In genomic region chr14:29978254-29979204, GRCm38 (mm10) we compare ENCODE assay signal across 8 mouse cellular contexts. TPM values are rescaled to one million over a fixed set of nuclear protein-coding genes. Genes with fewer than 3 reads are reported as not detected.
DNase-seq lines count a peak whose midpoint lies in the region; ATAC-seq and TF ChIP-seq lines count a peak whose summit lies in the region.

Gene Actr8 (plus strand): TSS chr14:29978337.

- whole genome bisulfite sequencing in bone marrow, adult 2 months = under 1% methylated on average over 44 of the region's 44 CpGs
- 1% methylated on average over 44 of the region's 44 CpGs for whole genome bisulfite sequencing in embryonic facial prominence, embryonic 15.5 days
- WGBS in kidney, embryonic 14.5 days = 3% methylated on average over 38 of the region's 44 CpGs
- WGBS in limb, embryonic 15.5 days = 1% methylated on average over 43 of the region's 44 CpGs

- peak within 1 kb of the TSS; percentile 71 for H3K4me2 ChIP-seq in embryonic facial prominence, embryonic 15.5 days (replicated peaks)
- H3K4me2 ChIP-seq in kidney, embryonic 14.5 days (replicated peaks; ENCODE audit: low read depth, low read length) = peak within 1 kb of the TSS; percentile 83
- H3K4me2 ChIP-seq in limb, embryonic 15.5 days = peak within 1 kb of the TSS; percentile 68

- peak; percentile 95 for ATAC-seq in embryonic facial prominence, embryonic 15.5 days (ENCODE audit: insufficient number of reproducible peaks, low FRiP score, low TSS enrichment, low read depth)
- peak; percentile 99 for ATAC-seq in kidney, embryonic 14.5 days (ENCODE audit: low FRiP score, low TSS enrichment)
- ATAC-seq in limb, embryonic 15.5 days (ENCODE audit: insufficient number of reproducible peaks, low FRiP score, low TSS enrichment, low read depth) = peak; percentile 94

- peak; percentile 95 for DNase-seq in 416B (ENCODE audit: low read depth)
- DNase-seq in heart, adult 9 months (ENCODE audit: low spot score in 2 of 2) = peak; percentile 92 to 94
- DNase-seq in monocyte, adult 2 months (ENCODE audit: low read depth in 1 of 2, low spot score in 2 of 2) = peak; percentile 35 to 69
- peak; percentile 88 to 91 for DNase-seq in spleen, postnatal 36 days (ENCODE audit: low spot score in 2 of 2)

- peaks cover 60% of the 10 kb centered on the region for H3K36me3 ChIP-seq in embryonic facial prominence, embryonic 15.5 days
- peaks cover 53% of the 10 kb centered on the region for H3K36me3 ChIP-seq in kidney, embryonic 14.5 days (ENCODE audit: control insufficient read depth, insufficient read depth, low read length)
- H3K36me3 ChIP-seq in limb, embryonic 15.5 days = peaks cover 53% of the 10 kb centered on the region

- peaks cover 2% of the 10 kb centered on the region; the same call in 1 of the 2 replicates for H3K4me1 ChIP-seq in bone marrow, adult 2 months (ENCODE audit: control insufficient read depth, insufficient read depth, low read length)
- H3K4me1 ChIP-seq in embryonic facial prominence, embryonic 15.5 days = peaks cover 7% of the 10 kb centered on the region; the same call in 1 of the 2 replicates
- peaks cover 9% of the 10 kb centered on the region; the same call in 1 of the 2 replicates for H3K4me1 ChIP-seq in kidney, embryonic 14.5 days (ENCODE audit: control insufficient read depth, insufficient read depth, low read length)
- H3K4me1 ChIP-seq in limb, embryonic 15.5 days = peaks cover 10% of the 10 kb centered on the region

- no peaks in the 10 kb centered on the region for H3K9me3 ChIP-seq in embryonic facial prominence, embryonic 15.5 days (replicated peaks)
- H3K9me3 ChIP-seq in kidney, embryonic 14.5 days (ENCODE audit: control insufficient read depth, low read length) = no peaks in the 10 kb centered on the region
- no peaks in the 10 kb centered on the region for H3K9me3 ChIP-seq in limb, embryonic 15.5 days

- no peaks in the 10 kb centered on the region for H3K27me3 ChIP-seq in embryonic facial prominence, embryonic 15.5 days
- no peaks in the 10 kb centered on the region for H3K27me3 ChIP-seq in kidney, embryonic 14.5 days (ENCODE audit: control insufficient read depth, insufficient read depth, low read length)
- H3K27me3 ChIP-seq in limb, embryonic 15.5 days = no peaks in the 10 kb centered on the region

- peak within 1 kb of the TSS; percentile 84 for H3K27ac ChIP-seq in bone marrow, adult 2 months (ENCODE audit: control insufficient read depth, insufficient read depth, low read depth, low read length, poor library complexity)
- peak within 1 kb of the TSS; percentile 93 for H3K27ac ChIP-seq in embryonic facial prominence, embryonic 15.5 days (replicated peaks)
- peak within 1 kb of the TSS; percentile 90 for H3K27ac ChIP-seq in kidney, embryonic 14.5 days (ENCODE audit: low read depth, low read length)
- H3K27ac ChIP-seq in limb, embryonic 15.5 days = peak within 1 kb of the TSS; percentile 95

- peak within 1 kb of the TSS; percentile 82 for H3K4me3 ChIP-seq in bone marrow, adult 2 months (replicated peaks; ENCODE audit: control insufficient read depth, low read depth, low read length)
- peak within 1 kb of the TSS; percentile 93 for H3K4me3 ChIP-seq in embryonic facial prominence, embryonic 15.5 days (replicated peaks)
- peak within 1 kb of the TSS; percentile 75 for H3K4me3 ChIP-seq in kidney, embryonic 14.5 days (ENCODE audit: low read length)
- H3K4me3 ChIP-seq in limb, embryonic 15.5 days = peak within 1 kb of the TSS; percentile 89

- peak within 1 kb of the TSS; percentile 93 for H3K9ac ChIP-seq in embryonic facial prominence, embryonic 15.5 days
- peak within 1 kb of the TSS; percentile 88 for H3K9ac ChIP-seq in kidney, embryonic 14.5 days (ENCODE audit: low read depth, low read length)
- H3K9ac ChIP-seq in limb, embryonic 15.5 days = peak within 1 kb of the TSS; percentile 89

- TF ChIP-seq POLR2A in bone marrow, adult 2 months (IDR thresholded peaks at IDR 0.05; ENCODE audit: borderline replicate concordance, control insufficient read depth, low read depth, low read length) = peak; percentile 75; the same call in 1 of the 2 replicates

- peak; percentile 5; the same call in 1 of the 2 replicates for TF ChIP-seq CTCF in bone marrow, adult 2 months (IDR thresholded peaks at IDR 0.05; ENCODE audit: control insufficient read depth, insufficient read depth, low read length)

RNA-seq across cellular contexts. Expression of gene Actr8, which starts in this region (rescaled TPM):
- 12.5 and 21.8 TPM in 2 replicates for polyA plus RNA-seq in bone marrow, adult 2 months (2011; ENCODE audit: insufficient read depth, insufficient read length, low replicate concordance, missing spikeins)
- 62.2 and 67.7 TPM in 2 replicates for polyA plus RNA-seq in embryonic facial prominence, embryonic 15.5 days (2015; fragmentation: Nextera tagmentation; extraction: Ambion mirVana)
- polyA plus RNA-seq in kidney, embryonic 14.5 days (2014; fragmentation: Nextera tagmentation; extraction: Ambion mirVana) = 48.2 and 62.5 TPM in 2 replicates
- polyA plus RNA-seq in limb, embryonic 15.5 days (2015; fragmentation: Nextera tagmentation; extraction: Ambion mirVana) = 54.1 and 62.4 TPM in 2 replicates

Comparison
In these comparisons a context has a peak if more than half of its experiments do, and no peak if none do; other contexts are left out.
1. Peak in every context shown above with its lines: DNase-seq, ATAC-seq, H3K4me3 ChIP-seq and H3K27ac ChIP-seq.